Mouse (Mus musculus): Measurements from ENCODE around the gene Enkd1.

Enkd1 gene

GRCm38 (mm10) chr8:105707498-105708403, at the start of gene Enkd1, which contains the start of gene 4933405L10Rik:
Gene Enkd1 (minus strand): TSS chr8:105708210.
Gene 4933405L10Rik (plus strand): TSS chr8:105707655.
- DNase-seq (ENCODE audit: low spot score): peak; percentile 69

GRCm38 (mm10) chr8:105754688-105755087, 46.7 kb upstream of the Enkd1 start:
- no peak for DNase-seq (ENCODE audit: low spot score)

- no peak for DNase-seq (ENCODE audit: low spot score)
Observed at GRCm38 (mm10) chr8:105753916-105754315, 45.9 kb upstream of the Enkd1 start.

- DNase-seq (ENCODE audit: low spot score): no peak
Observed at GRCm38 (mm10) chr8:105750606-105751005, 42.6 kb upstream of the Enkd1 start.

GRCm38 (mm10) chr8:105743301-105743700, 35.3 kb upstream of the Enkd1 start:
- DNase-seq (ENCODE audit: low spot score): no peak

GRCm38 (mm10) chr8:105739216-105739615, 31.2 kb upstream of the Enkd1 start:
- DNase-seq (ENCODE audit: low spot score): no peak

- DNase-seq (ENCODE audit: low spot score): no peak
Observed at GRCm38 (mm10) chr8:105732186-105732585, 24.2 kb upstream of the Enkd1 start.

- no peak for DNase-seq (ENCODE audit: low spot score)
Observed at GRCm38 (mm10) chr8:105727397-105728124, 19.6 kb upstream of the Enkd1 start.

- DNase-seq (ENCODE audit: low spot score): no peak
Observed at GRCm38 (mm10) chr8:105725726-105726125, 17.7 kb upstream of the Enkd1 start.

- no peak for DNase-seq (ENCODE audit: low spot score)
Observed at GRCm38 (mm10) chr8:105722861-105723260, 14.9 kb upstream of the Enkd1 start.

- DNase-seq (ENCODE audit: low spot score): no peak
Observed at GRCm38 (mm10) chr8:105719637-105720036, 11.6 kb upstream of the Enkd1 start.

- DNase-seq (ENCODE audit: low spot score): no peak
Observed at GRCm38 (mm10) chr8:105716302-105716945, 8.4 kb upstream of the Enkd1 start.

GRCm38 (mm10) chr8:105715042-105715441, 7.0 kb upstream of the Enkd1 start:
- DNase-seq (ENCODE audit: low spot score): no peak

GRCm38 (mm10) chr8:105714139-105714538, 6.1 kb upstream of the Enkd1 start:
- DNase-seq (ENCODE audit: low spot score): peak; percentile 72

- DNase-seq (ENCODE audit: low spot score): no peak
Observed at GRCm38 (mm10) chr8:105712286-105712685, 4.3 kb upstream of the Enkd1 start.

GRCm38 (mm10) chr8:105709317-105709716, 1.3 kb upstream of the Enkd1 start:
- no peak for DNase-seq (ENCODE audit: low spot score)

GRCm38 (mm10) chr8:105708675-105709074, 665 bp upstream of the Enkd1 start:
- no peak for DNase-seq (ENCODE audit: low spot score)

GRCm38 (mm10) chr8:105706426-105706825, 1.6 kb downstream of the Enkd1 start:
- no peak for DNase-seq (ENCODE audit: low spot score)

GRCm38 (mm10) chr8:105704955-105705354, 3.1 kb downstream of the Enkd1 start:
- no peak for DNase-seq (ENCODE audit: low spot score)

- DNase-seq (ENCODE audit: low spot score): no peak
Observed at GRCm38 (mm10) chr8:105704146-105704812, 3.7 kb downstream of the Enkd1 start.

GRCm38 (mm10) chr8:105702731-105703415, 5.1 kb downstream of the Enkd1 start:
- no peak for DNase-seq (ENCODE audit: low spot score)

All from ovary, postnatal 10 days (tissue).